Mouse (Mus musculus) layer of hippocampus, postnatal 36 days (tissue): ENCODE data around the gene Hunk. TPM values are rescaled to one million over a fixed set of nuclear protein-coding genes. Genes with fewer than 3 reads are reported as not detected.
A peak's percentile ranks its signal among the peaks of the same experiment; 100 is the strongest.

Experiments
- DNase-seq, 2 experiments: peaks; one replicate each; pipeline ENCODE4 v3.0.0; 2022
- total RNA-seq, 2 experiments: library from RNA; stranded (reverse); gene quantifications; 2 replicates each; pipeline ENCODE4 v1.2.3; 2021

Gene Hunk
- total RNA-seq, 2 experiments from 2014 or later = 24.9 to 25.2 TPM

DNA sequence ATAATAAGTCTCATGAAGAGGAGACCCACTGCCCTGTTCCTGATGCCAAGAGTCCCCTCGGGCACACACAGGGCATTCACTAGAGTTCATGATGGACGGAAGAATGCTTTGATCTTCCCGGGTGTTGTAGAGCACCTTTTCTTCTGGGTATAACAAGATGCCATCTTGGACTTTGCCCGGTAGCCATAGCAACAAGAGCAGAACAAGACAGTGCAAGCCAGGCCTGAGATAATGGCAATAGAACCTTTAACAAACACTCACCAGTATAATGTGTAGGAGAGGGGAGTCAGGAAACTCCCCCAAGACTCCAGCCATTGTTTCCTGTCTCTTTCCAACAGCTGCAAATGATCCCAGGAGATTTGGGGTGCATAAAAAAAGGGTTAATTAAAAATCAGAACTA is 8.9 kb downstream of the Hunk start:
- DNase-seq = no peak

DNA sequence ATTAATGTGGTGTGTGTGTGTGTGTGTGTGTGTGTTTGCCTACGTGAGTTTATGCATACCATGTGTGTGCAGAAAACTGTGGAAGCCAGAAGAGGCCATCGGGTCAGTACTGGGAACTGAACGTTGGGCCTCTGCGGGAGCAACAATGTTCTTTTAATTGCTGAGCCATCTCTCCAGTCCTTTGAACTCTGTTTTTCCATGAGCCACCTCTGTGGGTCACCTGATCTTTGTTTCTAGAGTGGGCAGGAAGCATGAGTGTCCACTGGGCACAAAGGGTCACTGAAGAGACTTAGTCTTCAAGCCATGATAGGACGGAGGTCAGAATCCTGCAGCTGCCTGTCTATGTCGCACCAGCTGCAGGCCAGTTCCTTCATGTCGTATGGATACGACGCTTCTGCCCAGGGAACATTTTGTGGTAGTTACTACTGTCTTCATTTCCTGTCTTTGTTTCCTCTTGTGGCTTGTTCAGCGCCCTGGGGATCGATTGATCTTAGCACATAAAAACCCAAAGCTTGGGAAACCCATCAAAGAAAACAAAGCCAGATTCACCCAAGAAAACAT is 10.3 kb downstream of the Hunk start:
- no peak for DNase-seq

DNA sequence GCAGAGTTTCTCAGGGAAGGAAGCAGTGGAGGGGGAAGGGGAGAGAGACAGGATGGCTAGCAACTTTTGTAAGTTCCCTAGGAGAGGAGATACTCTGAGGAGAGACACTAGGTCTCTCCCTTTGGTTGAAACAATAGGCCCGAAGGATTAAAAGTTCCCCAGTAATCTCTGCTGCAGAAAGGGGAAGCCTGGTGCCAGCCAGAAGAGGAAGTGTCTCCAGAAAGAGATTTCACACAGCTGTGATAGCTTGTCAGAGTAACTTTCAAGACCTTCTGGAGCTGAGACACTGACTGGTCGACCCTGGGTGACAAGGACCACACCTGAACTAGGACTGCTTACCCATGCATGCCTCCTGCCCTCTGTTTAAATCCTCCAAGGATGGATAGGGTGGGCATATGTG is 11.1 kb downstream of the Hunk start:
- DNase-seq = no peak

DNA sequence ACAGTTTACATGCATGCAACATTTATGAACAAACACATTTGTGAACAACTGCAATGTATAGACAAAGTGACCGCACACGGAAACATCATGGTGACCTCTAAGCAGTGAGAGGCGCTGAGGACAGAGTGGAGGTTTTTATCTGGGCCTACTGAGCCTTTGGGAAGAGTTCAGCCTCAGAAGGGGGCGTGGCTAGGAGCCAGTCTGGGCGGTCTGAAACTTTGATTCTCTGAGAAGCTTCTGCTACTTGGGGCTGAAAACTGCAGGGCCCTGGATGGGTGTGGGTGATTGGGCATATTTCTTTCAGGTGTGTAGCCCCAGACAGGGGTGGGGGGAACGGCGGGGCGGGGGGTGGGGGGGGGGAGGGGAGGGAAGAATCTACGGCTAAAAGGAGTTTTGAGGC is 14.5 kb downstream of the Hunk start:
- no peak for DNase-seq

DNA sequence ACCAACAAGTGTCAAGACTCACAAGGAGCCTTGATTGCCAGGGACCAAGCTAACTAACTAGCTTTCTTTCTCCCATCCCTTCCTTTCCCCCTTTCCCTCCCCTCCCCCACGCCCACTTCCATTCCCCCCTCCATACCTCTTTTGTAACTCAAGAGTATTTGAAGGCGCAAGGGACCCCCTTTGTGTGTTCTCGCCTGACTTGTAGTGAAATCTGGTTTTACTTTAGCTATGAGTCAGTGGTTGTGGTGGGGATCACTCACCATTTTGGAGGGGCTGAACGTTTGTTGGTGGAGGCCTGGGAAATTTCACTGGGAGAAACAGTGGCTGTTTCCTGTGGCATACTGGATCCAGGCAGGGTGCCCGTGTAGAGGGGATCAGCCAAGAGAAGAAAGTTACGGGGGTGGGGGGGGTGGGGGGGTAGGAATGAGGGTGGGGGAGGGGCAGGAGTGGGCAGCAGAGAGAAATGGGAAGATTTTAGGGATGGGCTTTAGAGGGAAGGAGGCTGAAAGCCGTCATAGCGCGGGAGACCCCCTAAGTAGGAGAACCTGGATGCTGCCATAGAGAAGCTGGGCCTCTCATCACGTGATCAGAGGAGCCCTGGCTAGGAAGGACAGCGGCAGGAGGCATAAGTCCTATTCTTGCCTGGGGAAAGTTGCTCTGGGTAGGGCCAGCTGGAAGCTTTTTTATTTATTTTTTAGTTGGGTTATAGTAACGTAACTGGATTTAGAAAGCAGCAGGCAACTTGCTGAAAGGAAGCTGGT is 15.3 kb downstream of the Hunk start:
- DNase-seq = no peak

DNA sequence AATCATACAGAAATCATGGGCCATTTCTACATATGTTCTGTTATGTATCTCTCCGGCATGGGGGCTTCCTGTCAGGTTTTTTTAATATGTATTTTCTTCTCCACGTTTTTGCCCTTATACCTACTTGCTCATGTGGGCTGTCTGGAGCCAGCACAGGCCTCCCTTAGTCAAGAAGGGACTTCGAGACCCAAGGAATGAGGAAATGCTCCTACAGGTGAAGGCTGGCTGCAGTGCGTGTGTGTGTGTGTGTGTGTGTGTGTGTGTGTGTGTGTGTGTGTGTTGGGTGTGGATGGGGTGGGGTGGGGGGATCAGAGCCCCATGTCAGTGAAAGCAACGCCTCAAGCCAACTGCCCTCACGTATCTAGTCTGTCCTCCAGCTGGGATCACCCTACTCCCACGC is 16.5 kb downstream of the Hunk start:
- DNase-seq = no peak

DNA sequence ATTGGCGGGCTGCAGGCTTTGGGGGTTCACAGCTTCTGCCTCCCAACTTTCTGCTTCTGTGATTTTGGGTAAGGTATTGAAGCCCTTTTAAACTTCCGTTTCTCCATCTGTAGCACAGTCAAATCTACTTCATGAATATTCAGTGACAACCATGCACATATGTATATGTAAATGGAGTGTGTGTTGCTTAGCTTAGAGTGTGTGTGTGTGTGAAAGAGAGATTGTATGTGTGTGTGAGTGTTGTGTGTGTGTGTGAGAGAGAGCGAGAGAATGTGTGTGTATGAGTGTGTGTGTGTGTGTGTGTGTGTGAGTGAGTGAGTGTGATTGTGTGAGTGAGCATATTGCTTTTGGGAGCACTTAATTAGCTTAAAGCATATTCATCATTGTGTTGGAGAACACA is 19.4 kb downstream of the Hunk start:
- DNase-seq = no peak

DNA sequence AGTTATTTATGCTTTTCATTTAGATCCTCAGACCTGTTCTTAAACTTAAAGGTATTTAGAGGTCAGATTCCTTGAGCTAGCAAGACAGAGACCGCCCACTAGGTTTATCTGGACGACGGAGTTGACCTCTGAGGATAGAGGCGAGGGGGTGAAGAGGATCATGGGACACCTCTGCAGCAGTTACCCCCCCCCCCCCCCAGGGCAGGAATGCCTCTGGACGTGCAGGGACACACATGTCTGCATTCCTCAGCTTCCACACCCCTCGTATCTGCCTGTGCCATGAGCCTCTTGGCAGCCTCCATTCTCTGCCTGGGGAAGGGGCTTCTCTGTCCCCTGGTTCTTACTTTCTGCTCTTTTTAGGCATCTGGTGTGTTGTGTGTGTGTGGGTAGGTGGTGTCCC is 19.8 kb downstream of the Hunk start:
- no peak for DNase-seq

DNA sequence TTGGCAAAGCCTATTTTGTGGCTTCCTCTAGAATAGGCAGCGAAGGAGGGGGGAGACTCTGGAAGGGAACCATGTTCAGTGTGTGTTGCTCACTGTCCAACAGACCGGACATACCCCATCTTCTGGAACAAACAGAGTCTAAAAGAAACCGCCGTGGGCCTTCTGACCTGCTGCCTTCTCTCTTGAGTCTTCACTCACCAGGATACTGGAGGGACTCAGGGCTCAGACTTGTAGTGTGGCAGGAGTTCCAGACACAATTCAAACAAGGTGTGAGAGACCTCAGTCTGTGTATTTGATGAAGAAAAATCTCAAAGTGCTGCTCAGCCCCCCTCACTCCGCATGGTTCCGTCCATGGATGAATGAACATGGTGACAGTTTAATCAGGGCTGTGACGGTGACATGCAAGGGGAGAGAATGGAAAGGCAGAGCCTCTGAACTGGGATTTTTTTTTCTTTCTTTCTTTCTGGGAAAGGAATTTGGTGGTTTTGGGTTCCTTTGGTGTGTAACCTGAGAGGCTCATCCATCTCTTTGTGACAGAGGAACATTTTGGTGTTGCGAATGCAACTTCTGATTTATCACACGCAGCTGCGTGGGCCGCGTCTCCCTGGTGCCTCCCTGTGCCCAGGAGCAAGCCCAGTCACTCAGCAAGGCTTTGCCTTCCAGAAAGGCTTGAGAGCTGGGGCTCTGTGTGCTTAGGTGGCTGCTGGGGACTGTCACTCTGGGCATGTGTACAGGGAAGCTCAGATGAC is 21.9 kb downstream of the Hunk start:
- no peak for DNase-seq

DNA sequence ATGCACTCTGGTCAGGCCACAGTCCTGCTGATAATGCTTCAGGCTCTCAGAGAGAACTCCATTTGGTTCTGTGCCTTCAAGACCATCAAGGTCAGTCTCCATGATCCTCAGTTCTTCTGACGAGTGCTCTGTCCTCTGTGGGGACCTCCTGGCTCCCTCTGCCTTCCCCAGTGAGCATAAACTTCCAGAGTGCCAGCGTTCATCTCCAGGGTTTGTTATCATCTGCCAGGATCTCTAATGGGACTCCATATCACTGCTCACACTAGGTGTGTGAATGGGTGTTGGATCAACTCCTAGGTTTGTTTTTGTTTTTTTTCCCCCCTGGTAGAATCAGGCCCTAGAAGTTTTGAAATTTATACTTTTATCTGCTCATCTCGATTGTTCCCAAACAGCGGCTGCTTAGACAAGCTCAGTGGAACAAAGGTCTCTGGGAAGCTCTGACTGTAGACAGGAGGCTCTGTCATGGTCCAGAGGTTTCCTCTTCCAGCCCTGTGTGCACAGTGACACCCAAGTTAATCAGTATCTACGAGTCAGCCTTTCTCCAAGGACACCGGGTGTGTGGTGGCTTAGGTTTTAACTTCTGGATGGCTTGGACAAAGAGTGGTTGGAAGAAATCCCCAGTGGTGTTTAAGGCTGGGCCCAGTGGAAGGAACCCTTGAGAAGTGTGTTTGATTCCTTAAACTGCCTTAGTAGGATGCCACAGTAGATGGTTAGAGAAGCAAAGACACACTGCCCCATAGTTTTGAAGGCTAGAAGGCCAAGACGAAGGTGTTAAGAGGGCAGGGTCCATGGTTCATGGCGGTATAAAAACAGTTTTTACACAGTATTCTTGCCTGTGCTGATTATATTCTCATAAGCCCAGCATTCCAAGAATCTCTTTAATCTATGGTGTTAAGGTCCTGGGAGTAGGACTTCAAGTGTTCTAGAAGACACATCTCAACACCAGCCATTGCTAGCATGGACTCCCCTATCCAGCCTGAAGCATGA is 26.6 kb downstream of the Hunk start:
- no peak for DNase-seq

DNA sequence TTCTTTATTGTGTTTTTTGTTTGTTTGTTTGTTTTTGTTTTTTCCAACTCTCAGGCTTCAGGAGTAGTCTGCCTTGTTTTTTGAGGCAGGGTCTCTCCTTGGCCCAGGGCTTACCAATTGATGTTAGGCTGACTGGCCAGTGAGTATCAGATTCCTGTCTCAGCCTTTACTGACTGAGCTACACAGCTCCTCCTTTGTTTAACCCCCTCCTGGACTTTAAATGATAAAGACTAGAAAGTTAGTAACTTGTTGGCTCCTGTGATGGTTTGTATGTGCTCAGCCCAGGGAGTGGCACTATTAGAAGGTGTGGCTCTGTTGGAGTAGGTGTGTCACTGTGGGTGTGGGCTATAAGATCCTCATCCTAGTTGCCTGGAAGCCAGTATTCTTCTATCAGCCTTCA is 30.8 kb downstream of the Hunk start:
- no peak for DNase-seq

DNA sequence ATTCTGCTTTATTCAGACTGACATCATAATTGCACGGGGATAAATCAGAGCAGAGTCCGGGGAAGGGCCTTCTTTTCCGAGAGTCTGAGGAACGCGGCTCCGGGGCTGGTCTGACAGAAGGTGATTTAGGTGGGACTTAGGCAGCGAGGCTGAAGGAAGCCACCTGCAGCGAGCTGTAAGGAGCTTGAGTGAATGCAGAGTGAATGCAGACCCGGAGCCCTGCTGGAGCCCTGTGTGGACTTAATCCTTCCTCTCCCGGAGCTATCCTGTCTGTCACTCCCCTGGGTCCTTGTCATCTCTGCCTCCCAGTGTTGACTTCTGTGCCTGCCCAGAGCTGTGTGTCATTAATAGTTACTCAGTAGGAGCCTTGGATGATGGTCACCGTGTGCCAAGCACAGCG is 32.8 kb downstream of the Hunk start:
- DNase-seq = no peak

DNA sequence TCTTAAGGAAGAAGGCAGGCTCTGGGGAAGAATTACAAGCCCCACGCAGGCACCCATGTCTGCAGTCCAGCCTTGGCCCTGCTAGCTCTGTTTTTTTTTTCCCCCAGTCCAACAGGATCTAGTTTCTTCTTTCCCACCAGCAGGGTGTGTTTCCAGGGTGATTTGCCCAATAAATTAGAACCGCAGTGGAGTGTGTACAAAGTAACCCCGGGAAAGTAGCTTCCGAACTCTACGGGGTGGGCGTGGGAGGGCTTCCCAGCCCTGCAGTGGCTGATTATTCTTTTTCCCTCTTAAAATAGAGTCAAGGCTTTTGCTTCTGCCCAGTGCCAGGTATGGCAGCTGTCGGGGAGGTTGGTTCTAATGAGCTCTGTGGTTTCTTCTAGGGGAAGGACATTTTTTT is 35.3 kb downstream of the Hunk start:
- no peak for DNase-seq

DNA sequence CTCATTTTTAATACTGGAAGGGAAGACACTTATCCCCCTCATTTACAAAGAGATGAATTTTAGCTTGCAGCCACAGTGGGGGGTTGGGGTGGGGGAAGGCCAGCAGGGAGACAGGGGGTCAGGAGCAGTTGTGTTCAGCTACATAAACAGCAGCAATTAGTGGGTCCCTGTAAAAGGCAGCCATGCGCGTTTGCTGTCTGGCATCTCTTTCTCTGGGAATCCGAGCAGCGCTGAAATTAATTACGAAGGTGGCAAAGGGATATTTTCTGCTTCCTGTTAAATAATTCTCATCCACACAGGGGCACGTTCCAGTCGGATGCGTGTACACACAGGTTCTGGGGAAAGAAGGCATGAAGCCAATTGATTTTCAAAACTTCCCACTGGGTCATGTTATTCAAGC is 35.7 kb downstream of the Hunk start:
- no peak for DNase-seq

DNA sequence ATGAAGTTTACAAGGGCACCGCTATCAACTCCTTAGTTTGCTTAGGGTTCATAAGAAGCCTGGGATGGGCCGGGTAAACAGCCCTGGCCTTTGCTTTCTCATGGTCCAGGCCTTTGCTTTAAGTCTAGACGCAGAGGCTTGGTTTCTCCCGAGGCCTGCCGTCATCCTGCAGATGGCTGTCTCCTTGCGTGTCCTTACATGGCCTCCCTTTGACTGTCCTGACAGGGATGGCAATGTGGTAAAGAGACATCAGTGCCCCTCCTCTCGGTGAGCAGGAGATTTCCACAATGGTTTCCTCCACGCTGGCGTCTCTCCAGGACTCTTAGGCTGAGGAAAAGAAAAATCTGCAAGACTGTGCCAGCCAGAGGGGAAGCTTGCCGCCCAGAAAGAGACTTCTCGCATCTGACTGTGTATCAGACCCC is 36.3 kb downstream of the Hunk start:
- peak; percentile 36 to 39 for DNase-seq

DNA sequence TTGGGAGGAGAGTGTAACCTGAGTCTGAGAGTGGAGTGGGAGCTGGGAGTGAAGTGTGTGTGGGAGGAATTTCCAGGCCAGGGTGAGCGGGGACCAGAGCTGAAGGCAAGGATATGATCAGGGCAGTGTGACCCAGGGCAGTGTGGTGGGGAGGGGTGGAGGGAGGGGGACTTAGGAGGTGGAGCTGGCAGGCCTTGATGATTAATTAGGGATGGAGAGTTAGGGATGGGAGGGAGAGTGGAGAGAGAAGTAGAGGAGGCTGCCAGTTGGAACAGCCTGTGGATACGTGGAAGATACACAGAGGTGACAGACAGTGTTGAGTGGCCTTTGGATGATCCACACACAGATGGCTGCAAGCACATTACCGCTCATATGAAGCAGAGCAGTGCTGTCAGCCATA is 38.1 kb downstream of the Hunk start:
- no peak for DNase-seq

DNA sequence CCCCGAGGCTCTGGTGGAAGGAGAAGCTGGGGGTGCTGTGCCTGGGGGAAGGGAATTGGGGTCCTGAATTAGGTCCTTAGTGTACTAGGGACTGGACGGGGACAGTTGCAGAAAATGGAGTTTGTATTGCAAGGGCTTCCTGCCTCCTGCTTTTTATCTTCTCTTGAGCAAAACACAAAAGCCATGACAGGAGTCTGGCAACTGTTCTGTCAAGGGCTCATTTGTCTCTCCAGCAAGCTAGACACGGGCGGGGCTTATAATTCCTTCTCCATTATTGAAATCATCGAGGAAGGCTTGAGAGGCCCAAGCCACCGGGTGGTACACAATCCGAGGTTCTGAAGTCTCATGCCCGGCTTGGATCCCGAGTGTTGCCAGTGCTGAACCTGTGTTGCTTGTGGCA is 38.6 kb downstream of the Hunk start:
- DNase-seq = no peak

DNA sequence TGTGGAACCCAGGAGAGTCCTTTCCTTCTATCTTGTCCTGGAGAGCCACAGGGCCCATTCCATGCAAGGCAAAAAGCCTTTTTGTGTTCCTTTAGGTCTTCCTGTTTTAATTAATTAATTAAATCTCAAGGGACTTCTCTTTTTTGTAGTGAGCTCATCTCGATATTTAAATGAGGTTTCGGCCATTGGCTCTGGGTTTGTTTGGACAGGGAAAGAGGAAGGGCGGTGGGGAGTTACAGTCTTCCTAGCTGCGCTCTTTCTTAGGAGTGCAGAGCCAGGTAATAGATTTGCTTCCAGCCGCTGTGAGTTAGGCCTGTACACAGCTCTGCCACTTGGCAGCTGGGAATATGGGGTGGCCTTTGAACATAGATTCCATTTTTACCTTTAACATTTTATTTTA is 40.4 kb downstream of the Hunk start:
- DNase-seq = no peak

DNA sequence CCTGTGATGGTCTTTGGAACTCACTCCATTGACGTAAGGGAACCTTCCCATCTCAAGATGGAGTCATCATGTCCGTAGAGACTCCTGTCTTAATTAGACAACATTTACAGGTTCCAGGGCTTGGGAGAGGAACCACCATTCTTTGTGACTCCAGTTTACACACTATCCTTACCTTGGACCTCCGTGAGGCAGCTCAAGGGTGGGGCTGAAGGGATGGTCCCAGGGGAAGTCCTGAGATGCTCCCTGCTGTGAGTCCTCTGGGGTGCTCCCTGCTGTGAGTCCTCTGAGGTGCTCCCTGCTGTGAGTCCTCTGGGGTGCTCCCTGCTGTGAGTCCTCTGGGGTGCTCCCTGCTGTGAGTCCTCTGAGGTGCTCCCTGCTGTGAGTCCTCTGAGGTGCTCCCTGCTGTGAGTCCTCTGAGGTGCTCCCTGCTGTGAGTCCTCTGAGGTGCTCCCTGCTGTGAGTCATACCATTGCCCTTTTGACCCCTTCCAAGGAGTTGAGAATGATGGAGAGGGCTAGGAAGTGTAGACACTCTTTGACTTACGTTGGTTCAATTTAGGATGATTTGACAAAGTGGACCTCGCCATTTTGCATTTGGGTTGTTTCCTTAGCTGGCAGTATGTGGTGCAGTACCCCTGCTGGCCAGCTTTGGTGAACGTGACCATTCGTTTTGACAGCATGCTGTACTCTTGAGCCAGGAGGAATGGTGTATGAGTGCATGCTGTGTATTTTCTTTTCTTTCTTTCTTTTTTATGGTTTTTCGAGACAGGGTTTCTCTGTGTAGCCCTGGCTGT is 42.2 kb downstream of the Hunk start:
- DNase-seq = no peak

DNA sequence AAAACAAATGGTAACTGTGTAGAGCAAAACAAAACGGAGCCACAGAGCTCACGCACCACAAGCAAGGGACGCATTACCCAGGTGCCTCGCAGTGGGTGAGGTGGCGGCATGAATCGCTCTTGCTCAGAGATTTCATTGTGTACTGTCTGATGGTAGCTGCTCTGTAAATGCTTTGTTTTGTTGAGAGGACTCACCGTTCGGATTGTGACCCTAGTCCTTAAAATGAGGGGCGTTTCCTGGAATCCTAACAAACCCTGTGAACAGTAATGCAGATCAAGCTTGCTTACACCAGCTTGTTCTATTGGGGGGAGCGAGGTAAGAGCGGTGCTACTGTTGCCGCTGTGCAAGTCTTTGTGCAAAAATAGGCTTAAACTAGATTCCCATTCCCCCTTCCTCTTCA is 47.7 kb downstream of the Hunk start:
- no peak for DNase-seq

DNA sequence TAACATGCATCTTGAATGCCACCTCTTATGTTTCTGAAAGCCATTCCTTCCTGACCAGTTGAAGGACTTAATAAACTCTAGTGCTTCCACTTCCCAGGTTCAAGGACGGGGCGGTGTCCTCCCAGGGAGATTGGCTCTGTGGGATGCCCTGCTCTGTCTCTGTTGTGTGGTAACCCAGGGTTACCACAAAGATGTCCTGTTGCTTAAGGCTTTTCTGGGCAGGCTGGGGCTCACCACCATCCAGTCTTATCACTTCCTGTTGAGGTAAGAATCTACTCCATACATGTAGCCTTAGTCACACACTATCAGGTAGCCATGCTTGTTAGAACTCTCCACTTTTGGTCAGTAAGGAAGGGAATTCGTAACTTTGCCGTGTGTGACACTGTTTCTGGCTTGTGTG is 49.4 kb downstream of the Hunk start:
- no peak for DNase-seq

DNA sequence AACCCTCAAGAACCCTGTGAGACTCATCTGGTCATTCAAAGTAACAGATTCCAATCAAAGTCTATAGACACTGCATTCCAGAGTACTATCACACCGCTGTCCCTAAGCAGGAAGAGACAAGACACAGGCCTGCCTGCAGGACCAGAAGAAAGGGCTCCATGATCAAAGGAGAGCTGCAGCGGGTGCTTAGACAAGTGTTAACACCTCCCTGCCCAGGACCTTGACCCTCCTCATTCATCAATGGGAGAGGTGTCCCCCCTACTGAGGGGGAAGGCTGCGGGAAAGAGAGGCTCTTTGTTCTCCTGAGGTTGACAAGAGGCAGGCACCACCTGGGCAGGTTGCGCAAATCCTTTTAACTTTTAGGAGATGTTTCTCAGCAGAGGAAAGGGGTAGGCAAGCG is 51.5 kb downstream of the Hunk start:
- no peak for DNase-seq
